Mouse (Mus musculus): ENCODE data around the gene Phf6.

GRCm38 (mm10) chrX:52945509-52945908, 33.4 kb downstream of the Phf6 start:
- TF ChIP-seq CTCF (IDR thresholded peaks at IDR 0.05; ENCODE audit: low read depth), result no peak
- no peak for TF ChIP-seq EP300 (IDR thresholded peaks at IDR 0.05; ENCODE audit: low read depth)
